Mouse (Mus musculus) brown adipose tissue, adult 24 weeks (tissue): Measurements from ENCODE around the gene Lrrc20. TPM values are rescaled to one million over a fixed set of nuclear protein-coding genes. Genes with fewer than 3 reads are reported as not detected.
"Not testable (repeated sequence)": the region's sequence is repeated elsewhere in the genome, so short reads cannot be mapped to it uniquely, and the experiment has no call there.

Experiments used
- H3K27ac ChIP-seq: fragments of 200-500 bp; replicated peaks from 2 replicates; pipeline ENCODE4 v1.5.1; 2012; ENCODE audit warnings: low read depth, mild to moderate bottlenecking, low read length
- H3K4me1 ChIP-seq: fragments of 200-500 bp; 2 replicates; pipeline ENCODE4 v1.6.1; 2012; ENCODE audit warnings: low read length, mixed read lengths; ENCODE audit not compliant: control insufficient read depth, insufficient read depth, insufficient read length
- H3K4me3 ChIP-seq: fragments of 200-500 bp; 2 replicates; pipeline ENCODE4 v1.5.1; 2012; ENCODE audit warnings: low read depth, mild to moderate bottlenecking, low read length, moderate library complexity; ENCODE audit not compliant: insufficient read depth
- polyA plus RNA-seq: library from polyadenylated mRNA; stranded (reverse); fragments of >200 nt; gene quantifications from 2 replicates; pipeline ENCODE4 v1.2.4, GENCODE M21; 2012; ENCODE audit not compliant: missing spikeins, insufficient read depth, insufficient read length

Gene Lrrc20
- polyA plus RNA-seq, 1 experiment, result 11.6 TPM

DNA sequence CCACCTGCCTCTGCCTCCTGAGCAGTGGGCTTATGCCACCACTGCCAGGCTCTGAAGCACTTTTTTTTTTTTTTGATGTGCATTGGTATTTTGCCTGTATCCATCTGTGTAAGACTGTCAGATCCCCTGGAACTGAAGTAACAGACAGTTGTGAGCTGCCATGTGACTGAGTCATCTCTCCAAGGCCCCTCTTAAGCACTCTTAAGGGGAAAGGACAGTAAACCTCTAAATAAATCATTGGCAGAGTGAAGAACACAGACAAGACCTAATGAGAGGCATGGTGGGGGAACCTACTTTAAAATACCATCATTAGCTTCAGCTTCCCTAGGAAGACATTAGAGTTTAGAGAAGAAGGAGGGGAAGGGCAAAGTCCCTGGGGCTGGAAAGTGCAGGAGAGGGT lies 132.6 kb downstream of the Lrrc20 start:
- Histone ChIP-seq H3K27ac (no peak overlapping the region), H3K4me1 (no peaks in the 10 kb centered on the region)

DNA sequence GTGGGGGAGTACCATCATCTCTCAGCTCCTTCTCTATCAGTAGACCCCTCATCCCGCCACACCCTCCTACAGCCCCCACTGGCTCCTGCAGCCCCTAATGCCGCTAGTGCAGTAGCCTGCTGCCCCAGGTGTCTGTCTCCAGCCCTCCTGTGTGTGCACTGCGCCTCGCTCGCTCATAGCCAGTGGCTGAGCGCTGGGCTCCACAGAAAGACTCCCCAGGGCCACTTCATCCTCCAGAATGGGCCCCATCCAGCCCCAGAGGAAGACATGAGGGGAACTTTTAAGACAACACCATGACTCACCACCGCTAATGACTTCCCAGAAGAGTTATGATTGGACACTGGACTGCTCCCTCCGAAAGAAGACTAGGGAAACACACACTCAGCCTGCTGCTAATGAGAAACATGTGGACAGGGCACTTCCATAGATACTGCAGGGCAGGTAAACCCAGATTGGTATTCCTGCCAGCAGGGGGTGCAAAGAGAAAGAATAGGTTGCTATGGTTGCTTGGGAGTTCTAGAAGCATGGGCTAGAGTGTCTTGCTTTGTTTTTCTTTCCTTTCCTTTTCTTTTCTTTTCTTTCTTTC lies 135.1 kb downstream of the Lrrc20 start:
- no peak overlapping the region for H3K27ac ChIP-seq
- no peaks in the 10 kb centered on the region for H3K4me1 ChIP-seq
- no peak overlapping the region for H3K4me3 ChIP-seq

More for the DNA sequence above, 132.6 kb downstream of the Lrrc20 start:
- no peak overlapping the region for H3K4me3 ChIP-seq

DNA sequence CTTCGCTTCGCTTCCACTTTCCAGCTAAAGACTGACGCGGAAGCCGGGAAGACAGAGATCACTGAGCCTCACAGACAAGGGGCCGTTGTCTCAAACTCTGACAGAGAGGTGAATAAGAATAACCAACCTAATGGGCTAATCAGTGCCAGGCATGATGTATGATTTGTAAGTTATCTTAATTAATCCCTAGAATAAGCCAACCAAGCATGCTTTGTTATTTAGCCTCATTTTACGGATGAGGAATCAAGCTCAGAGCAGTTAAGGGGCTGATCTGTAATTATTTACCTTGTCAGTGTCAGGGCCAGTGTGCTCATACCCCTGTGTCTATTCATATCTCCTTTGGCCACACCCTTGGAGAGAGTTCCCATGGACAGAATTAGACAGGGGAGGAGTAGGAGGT lies 138.7 kb downstream of the Lrrc20 start:
- Histone ChIP-seq H3K4me1 (no peaks in the 10 kb centered on the region), H3K27ac (no peak overlapping the region), H3K4me3 (no peak overlapping the region)

DNA sequence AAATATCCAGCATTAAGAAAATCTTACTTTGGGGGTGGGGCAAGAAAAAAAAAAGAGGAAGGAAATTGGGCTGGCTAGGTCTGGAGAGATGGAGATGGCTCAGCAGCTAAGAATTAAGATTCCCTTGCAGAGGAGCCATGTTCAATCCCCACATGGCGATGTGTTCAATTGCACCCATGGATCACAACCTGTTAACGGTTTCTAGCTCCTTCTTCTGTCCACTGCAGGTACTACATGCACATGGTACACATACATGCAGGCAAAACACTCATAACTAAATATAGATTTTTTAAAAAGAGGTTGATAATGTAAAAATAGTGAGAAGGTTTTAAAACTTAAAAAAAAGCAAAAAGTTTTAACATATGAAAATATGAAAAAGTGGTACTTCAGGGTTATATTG lies 142.9 kb downstream of the Lrrc20 start:
- no peaks in the 10 kb centered on the region; the same call in 1 of the 2 replicates for H3K4me1 ChIP-seq

DNA sequence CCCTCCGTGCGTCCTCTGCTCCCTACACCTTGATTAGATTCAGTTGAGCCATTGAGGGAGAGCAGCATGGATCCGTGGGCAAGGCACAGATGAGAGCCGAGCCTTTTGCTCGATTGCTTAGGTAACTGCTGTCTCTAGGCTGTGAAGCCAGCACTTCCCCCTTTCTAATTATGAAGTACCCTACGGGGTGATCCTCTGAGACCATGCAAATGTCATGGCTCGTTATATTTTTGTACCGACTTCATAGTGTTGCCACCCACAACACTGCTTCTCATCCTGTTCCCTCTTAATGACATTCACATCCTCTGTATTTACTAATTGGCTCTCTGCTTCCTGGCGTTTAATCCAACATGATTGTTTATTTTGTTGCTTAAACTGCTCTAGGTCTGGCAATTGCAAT lies 146.1 kb downstream of the Lrrc20 start:
- Histone ChIP-seq H3K4me1 (peaks cover 11% of the 10 kb centered on the region), H3K27ac (no peak overlapping the region; the same call in 1 of the 2 replicates), H3K4me3 (no peak overlapping the region)

More for the DNA sequence above, 142.9 kb downstream of the Lrrc20 start:
- H3K4me3 ChIP-seq, result no peak overlapping the region
- no peak overlapping the region for H3K27ac ChIP-seq

DNA sequence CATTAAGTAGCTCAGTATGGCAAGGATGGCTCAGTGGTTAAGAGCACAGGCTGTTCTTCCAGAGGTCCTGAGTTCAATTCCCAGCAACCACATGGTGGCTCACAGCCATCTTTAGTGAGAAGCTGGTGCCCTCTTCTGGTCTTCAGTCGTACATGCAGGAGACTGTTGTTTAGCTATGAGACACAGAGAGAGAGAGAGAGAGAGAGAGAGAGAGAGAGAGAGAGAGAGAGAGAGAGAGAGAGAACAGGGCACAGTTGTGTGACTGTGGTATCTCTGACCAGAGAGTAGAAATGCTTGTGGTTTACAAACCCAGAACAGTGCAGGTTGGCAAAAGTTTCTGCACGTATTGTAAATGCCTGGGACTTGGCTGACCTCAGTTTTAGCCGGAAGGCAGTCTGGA lies 148.3 kb downstream of the Lrrc20 start:
- not testable (repeated sequence) for H3K4me3 ChIP-seq, H3K27ac ChIP-seq
- peaks cover 19% of the 10 kb centered on the region for H3K4me1 ChIP-seq

DNA sequence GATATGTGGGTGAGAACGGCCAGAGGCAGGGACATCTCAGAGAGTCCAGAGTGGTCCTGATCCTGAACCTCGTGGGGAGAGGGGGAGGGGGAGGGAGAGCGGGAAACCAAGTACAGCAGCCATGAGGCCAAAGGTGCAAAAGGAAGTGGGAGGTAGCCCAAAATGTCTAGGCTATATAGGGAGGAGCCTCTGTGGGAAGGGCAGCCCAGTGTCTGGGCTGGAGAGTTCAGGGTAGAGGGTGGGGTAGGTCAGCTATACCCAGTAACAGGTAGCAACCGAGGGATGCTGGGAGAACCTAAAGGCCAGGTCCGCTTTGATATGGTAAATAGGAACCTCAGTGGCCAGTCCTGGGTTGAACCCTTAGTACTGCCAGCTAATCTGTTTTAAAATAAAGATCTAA lies 149.2 kb downstream of the Lrrc20 start:
- Histone ChIP-seq H3K27ac (no peak overlapping the region), H3K4me1 (peaks cover 19% of the 10 kb centered on the region), H3K4me3 (no peak overlapping the region)

DNA sequence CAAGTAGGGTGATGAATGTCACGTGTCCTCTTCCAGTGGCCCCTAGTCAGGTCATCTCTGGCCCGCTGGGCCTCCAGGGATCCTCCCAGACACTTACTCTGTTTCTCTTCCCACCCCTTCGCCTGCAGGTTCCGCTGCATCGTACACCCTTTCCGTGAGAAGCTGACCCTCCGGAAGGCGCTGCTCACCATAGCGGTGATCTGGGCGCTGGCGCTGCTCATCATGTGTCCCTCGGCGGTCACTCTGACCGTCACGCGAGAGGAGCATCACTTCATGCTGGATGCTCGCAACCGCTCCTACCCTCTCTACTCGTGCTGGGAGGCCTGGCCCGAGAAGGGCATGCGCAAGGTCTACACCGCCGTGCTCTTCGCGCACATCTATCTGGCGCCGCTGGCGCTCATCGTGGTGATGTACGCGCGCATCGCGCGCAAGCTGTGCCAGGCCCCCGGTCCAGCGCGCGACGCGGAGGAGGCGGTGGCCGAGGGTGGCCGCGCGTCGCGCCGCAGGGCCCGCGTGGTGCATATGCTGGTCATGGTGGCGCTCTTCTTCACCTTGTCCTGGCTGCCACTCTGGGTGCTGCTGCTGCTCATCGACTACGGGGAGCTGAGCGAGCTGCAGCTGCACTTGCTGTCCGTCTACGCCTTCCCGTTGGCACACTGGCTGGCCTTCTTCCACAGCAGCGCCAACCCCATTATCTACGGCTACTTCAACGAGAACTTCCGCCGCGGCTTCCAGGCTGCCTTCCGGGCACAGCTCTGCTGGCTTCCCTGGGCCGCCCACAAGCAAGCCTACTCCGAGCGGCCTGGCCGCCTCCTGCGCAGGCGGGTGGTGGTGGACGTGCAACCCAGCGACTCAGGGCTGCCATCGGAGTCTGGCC lies 150.0 kb downstream of the Lrrc20 start:
- peak overlapping the region; percentile 40 for H3K4me3 ChIP-seq
- H3K4me1 ChIP-seq, result peaks cover 19% of the 10 kb centered on the region

DNA sequence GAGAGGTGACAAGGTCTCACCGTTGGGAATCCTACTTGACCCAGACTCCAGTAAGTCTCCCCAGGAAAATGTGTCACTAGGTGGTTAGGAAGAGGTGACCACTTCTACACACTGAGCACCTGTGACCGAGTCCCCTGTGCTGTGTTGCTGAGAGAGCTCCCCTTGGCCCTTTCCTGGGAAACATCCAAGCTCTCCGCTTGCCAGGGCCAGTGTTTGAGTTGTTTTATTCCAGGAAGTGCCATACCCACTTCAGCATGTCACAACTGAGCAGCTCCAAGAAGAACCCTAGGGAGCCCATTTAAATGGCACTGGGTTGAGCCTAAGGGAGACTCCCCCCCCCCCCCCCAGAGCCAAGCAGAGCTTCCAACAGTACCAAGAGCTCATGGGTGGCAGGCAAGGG lies 150.9 kb downstream of the Lrrc20 start:
- H3K27ac ChIP-seq, result peak overlapping the region; percentile 88

More for the DNA sequence above, 150.0 kb downstream of the Lrrc20 start:
- H3K27ac ChIP-seq, result no peak overlapping the region

DNA sequence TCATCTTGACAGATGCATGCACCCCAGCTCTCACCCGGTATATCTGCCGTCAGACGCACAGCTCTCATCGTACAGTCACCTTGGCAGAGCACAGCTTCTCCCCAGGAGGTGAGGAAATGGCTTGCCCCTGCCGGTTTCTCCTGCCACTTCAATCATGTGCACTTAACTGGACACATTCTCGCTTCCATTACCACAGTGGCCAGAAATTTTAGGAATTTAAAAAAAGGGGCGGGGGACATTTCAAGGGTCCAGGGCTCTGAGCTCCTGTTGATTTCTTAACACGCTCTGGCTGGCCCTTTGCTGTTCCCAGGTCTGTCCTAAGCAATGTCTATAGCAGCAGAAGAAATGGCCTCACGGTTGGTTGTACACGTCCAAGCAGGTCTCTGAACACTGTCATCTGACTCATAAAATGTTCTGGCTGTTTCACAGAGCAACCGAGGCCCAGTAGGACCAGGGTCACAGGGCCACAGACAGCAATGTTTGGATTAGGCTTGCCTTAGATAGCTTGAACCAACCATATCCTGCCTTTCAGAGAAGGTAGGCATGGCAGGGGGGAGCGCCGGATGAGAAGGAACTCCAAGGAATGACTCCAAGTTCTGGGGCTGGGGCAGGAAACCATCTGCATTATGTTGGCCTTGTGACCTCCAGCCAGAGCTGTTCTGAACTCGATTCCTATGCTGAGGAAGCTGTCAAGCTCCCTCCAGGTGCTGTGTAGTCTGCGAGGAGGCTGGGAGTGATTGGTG lies 151.8 kb downstream of the Lrrc20 start:
- Histone ChIP-seq H3K4me3 (peak overlapping the region; percentile 1; the same call in 1 of the 2 replicates), H3K27ac (peak overlapping the region; percentile 88)

More for the DNA sequence above, 150.9 kb downstream of the Lrrc20 start:
- peaks cover 19% of the 10 kb centered on the region for H3K4me1 ChIP-seq
- H3K4me3 ChIP-seq, result no peak overlapping the region

DNA sequence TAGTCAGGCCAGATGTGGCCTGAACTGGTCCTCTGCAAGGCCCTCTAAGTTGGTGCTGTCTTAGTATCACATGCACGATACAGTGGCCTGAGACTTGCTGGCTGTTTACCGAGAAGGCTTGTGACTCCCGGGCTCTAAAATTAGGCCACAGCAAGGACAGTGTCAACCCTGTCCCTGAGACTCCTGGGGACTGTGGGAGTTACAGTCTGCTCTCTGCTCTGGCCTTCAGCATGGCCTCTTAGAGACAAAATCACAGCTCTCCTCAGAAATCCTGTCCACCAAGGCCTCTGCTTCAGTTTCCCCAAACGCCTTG lies 152.3 kb downstream of the Lrrc20 start:
- H3K4me1 ChIP-seq, result peaks cover 19% of the 10 kb centered on the region
- peak overlapping the region; percentile 88 for H3K27ac ChIP-seq
- H3K4me3 ChIP-seq, result no peak overlapping the region

More for the DNA sequence above, 151.8 kb downstream of the Lrrc20 start:
- peaks cover 19% of the 10 kb centered on the region for H3K4me1 ChIP-seq

Other genes starting within 250 kb of the Lrrc20 start
- 0.20 TPM in 1 of 2 replicates, not detected in the other for gene Adamts14, start 202.4 kb upstream of the Lrrc20 start, polyA plus RNA-seq
- not detected in 2 replicates for gene Prf1, start 178.0 kb upstream of the Lrrc20 start, polyA plus RNA-seq
- 22.9 and 31.9 TPM in 2 replicates for gene Pald1, start 92.3 kb upstream of the Lrrc20 start, polyA plus RNA-seq
- gene Nodal, start 57.8 kb upstream of the Lrrc20 start, polyA plus RNA-seq, result not detected in 2 replicates
- gene Eif4ebp2, start 23.1 kb upstream of the Lrrc20 start, polyA plus RNA-seq, result 81.2 and 120 TPM in 2 replicates
- gene Npffr1, start 119.7 kb downstream of the Lrrc20 start, polyA plus RNA-seq, result 0.42 and 0.99 TPM in 2 replicates
- 159 and 188 TPM in 2 replicates for gene Ppa1, start 172.8 kb downstream of the Lrrc20 start, polyA plus RNA-seq
- 79.8 and 89.1 TPM in 2 replicates for gene Sar1a, start 204.5 kb downstream of the Lrrc20 start, polyA plus RNA-seq
- gene Tysnd1, start 219.7 kb downstream of the Lrrc20 start, polyA plus RNA-seq, result 47.1 and 58.6 TPM in 2 replicates
- 261 and 314 TPM in 2 replicates for gene Aifm2, start 239.5 kb downstream of the Lrrc20 start, polyA plus RNA-seq